Mouse (Mus musculus) thymus, adult 2 months (tissue): ENCODE data around the gene Zswim1.

ENCODE experiments used
- CTCF ChIP-seq: fragments of 200-500 bp; IDR thresholded peaks from 2 replicates; pipeline ENCODE4 v1.5.1; 2012; ENCODE audit warnings: mild to moderate bottlenecking, control low read depth, low read length, moderate library complexity, borderline replicate concordance; ENCODE audit not compliant: control insufficient read depth, poor library complexity, insufficient read depth; ENCODE audit errors: extremely low read depth
- POLR2A ChIP-seq: fragments of 200-500 bp; IDR thresholded peaks from 2 replicates; pipeline ENCODE4 v1.6.1; 2012; ENCODE audit warnings: mild to moderate bottlenecking, low read length, control low read depth, moderate library complexity; ENCODE audit not compliant: control insufficient read depth, poor library complexity, insufficient read depth; ENCODE audit errors: extremely low read depth

DNA sequence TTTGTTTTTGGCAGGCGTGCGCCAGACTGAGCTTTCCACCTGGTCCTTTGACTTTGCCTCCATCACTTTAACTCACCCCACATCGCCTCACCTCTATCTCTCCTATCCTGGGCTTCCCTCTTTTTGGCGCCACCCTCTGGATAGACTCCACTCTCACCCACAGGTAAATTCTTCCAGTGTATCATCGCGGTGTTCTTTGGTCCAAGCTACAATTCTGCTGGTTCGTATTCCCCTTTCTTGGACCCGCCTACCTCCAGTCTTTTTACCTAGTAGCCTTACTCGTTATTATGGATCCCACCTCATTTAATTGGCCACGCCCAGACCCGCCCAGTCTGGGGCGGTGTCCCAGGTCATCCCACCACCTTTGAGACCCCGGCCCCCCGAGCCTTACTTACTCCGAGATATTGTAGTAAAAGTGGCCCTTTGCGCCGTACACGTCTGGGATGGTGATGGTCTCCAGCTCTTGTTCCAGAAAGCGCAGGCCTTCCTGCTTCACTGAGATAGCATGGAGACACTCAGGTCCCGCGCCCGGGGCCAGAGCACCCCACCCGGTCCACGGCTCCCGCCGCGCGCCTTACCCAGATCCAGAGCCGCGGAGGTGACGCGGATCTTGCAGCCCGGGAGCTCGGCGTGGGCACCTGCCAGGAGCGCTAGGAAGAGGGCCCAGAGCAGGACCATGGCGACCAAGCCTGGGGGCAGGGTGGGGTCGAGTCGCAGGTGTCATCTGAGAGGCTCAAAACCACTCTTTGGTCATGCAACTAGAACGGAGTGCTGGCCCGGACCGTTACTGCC, 34.0 kb downstream of the Zswim1 start:
- TF ChIP-seq CTCF: no peak
- no peak for TF ChIP-seq POLR2A
